Mouse (Mus musculus) embryonic facial prominence, embryonic 12.5 days (tissue): ENCODE measurements around the gene Tube1. TPM values are rescaled to one million over a fixed set of nuclear protein-coding genes. Genes with fewer than 3 reads are reported as not detected.

Experiments used
- polyA plus RNA-seq: library from polyadenylated mRNA; unstranded; fragments of >200 nt; fragmentation: Nextera tagmentation; extraction: Ambion mirVana; gene quantifications from 2 replicates; pipeline ENCODE4 v1.2.1, GENCODE M21; 2016

Tube1 gene
- polyA plus RNA-seq, 1 experiment from 2014 or later = 23.4 TPM

Other genes starting within 250 kb of the Tube1 start
- gene Lama4, start 168.5 kb upstream of the Tube1 start, polyA plus RNA-seq = 52.9 and 53.6 TPM in 2 replicates
- gene Fam229b, start 62 bp upstream of the Tube1 start, polyA plus RNA-seq = 16.5 TPM in 2 replicates
- 0.48 and 0.50 TPM in 2 replicates for gene Ccn6, start 29.8 kb downstream of the Tube1 start, polyA plus RNA-seq
- 37.4 and 41.8 TPM in 2 replicates for gene Fyn, start 234.9 kb downstream of the Tube1 start, polyA plus RNA-seq